Mouse (Mus musculus) G1E (cell line): ENCODE data around the gene Gm28048. TPM values are rescaled to one million over a fixed set of nuclear protein-coding genes. Genes with fewer than 3 reads are reported as not detected.

Experiments
- ATAC-seq: 2 replicates; pipeline ENCODE4 v1.8.0; 2016; ENCODE audit warnings: mild to moderate bottlenecking; ENCODE audit not compliant: insufficient number of reproducible peaks, poor library complexity, low FRiP score, severe bottlenecking; ENCODE audit errors: extremely low read depth
- DNase-seq: peaks from one replicate; pipeline ENCODE4 v3.0.0; 2012; ENCODE audit warnings: low spot score
- H3K27me3 ChIP-seq: 2 replicates; pipeline ENCODE4 v1.6.1; 2012; ENCODE audit warnings: mild to moderate bottlenecking, low read length, inconsistent platforms; ENCODE audit not compliant: insufficient read depth
- H3K36me3 ChIP-seq: replicated peaks from 2 replicates; pipeline ENCODE3; 2012; ENCODE audit warnings: mild to moderate bottlenecking, inconsistent platforms
- H3K4me1 ChIP-seq: 2 replicates; pipeline ENCODE4 v1.6.1; 2012; ENCODE audit warnings: low read depth, low read length, inconsistent platforms, mixed read lengths; ENCODE audit not compliant: insufficient read depth
- H3K4me3 ChIP-seq: 2 replicates; pipeline ENCODE4 v1.5.1; 2012; ENCODE audit warnings: low read depth, mild to moderate bottlenecking, inconsistent platforms, low read length, moderate library complexity, mixed read lengths
- H3K9me3 ChIP-seq: replicated peaks from 2 replicates; pipeline ENCODE4 v1.6.1; 2012; ENCODE audit warnings: inconsistent platforms
- CTCF ChIP-seq: IDR thresholded peaks from 2 replicates; pipeline ENCODE4 v1.5.1; 2012; ENCODE audit warnings: low read depth, low read length, inconsistent platforms, mixed read lengths
- GATA1 ChIP-seq: IDR thresholded peaks from 2 replicates; pipeline ENCODE4 v1.6.1; 2012; ENCODE audit warnings: borderline replicate concordance, low read length, inconsistent platforms, mixed read lengths
- GATA2 ChIP-seq: IDR thresholded peaks from 2 replicates; pipeline ENCODE4 v1.6.1; 2012; ENCODE audit warnings: low read depth, low read length, inconsistent platforms, borderline replicate concordance
- POLR2AphosphoS5 ChIP-seq: IDR thresholded peaks from 2 replicates; pipeline ENCODE4 v1.6.1; 2012; ENCODE audit warnings: low read depth, low read length, inconsistent platforms; ENCODE audit not compliant: insufficient replicate concordance
- TAL1 ChIP-seq: conservative IDR thresholded peaks from 2 replicates; pipeline ENCODE4 v1.6.1; 2012; ENCODE audit warnings: low read depth, low read length, inconsistent platforms, mixed read lengths
- polyA plus RNA-seq: library from polyadenylated mRNA; stranded (reverse); fragments of >175 nt; gene quantifications from 2 replicates; pipeline ENCODE4 v1.2.3, GENCODE M21; 2012
- total RNA-seq, 2 experiments: library from RNA; stranded (forward) in 1 of 2; stranded (reverse) in 1 of 2; fragments of 200-1000 nt in 1 of 2; fragments of >200 nt in 1 of 2; fragmentation: Nextera tagmentation in 1 of 2; gene quantifications; 2 replicates each; pipeline ENCODE4 v1.2.3; 2014 to 2017

Gm28048 gene
- total and polyA plus RNA-seq, 3 experiments = 30.9 to 37.9 TPM; not detected in 1

- Histone ChIP-seq H3K4me1 (peaks cover 4% of the 10 kb centered on the region), H3K9me3 (no peaks in the 10 kb centered on the region)
- no peak for ATAC-seq
Observed at GRCm38 (mm10) chr11:22892466-22892865, 89.4 kb downstream of the Gm28048 start.

GRCm38 (mm10) chr11:22891876-22892275 lies 90.0 kb downstream of the Gm28048 start:
- TF ChIP-seq CTCF (no peak), TAL1 (no peak), GATA2 (no peak), POLR2AphosphoS5 (no peak), GATA1 (no peak)
- H3K4me3 ChIP-seq = no peak overlapping the region

More at GRCm38 (mm10) chr11:22892466-22892865, 89.4 kb downstream of the Gm28048 start:
- H3K27me3 ChIP-seq = peaks cover 29% of the 10 kb centered on the region
- TF ChIP-seq TAL1 = no peak
- TF ChIP-seq GATA1 = no peak
- no peak for TF ChIP-seq GATA2
- TF ChIP-seq POLR2AphosphoS5 = no peak
- DNase-seq = no peak
- no peak overlapping the region for H3K4me3 ChIP-seq
- no peaks in the 10 kb centered on the region for H3K36me3 ChIP-seq

GRCm38 (mm10) chr11:22891242-22891641 lies 90.6 kb downstream of the Gm28048 start:
- TF ChIP-seq CTCF (no peak), TAL1 (no peak), GATA2 (no peak), GATA1 (no peak), POLR2AphosphoS5 (no peak)
- no peak for DNase-seq
- ATAC-seq = no peak

More at GRCm38 (mm10) chr11:22891876-22892275, 90.0 kb downstream of the Gm28048 start:
- no peaks in the 10 kb centered on the region for H3K36me3 ChIP-seq
- H3K27me3 ChIP-seq = peaks cover 32% of the 10 kb centered on the region
- H3K9me3 ChIP-seq = no peaks in the 10 kb centered on the region
- peaks cover 4% of the 10 kb centered on the region for H3K4me1 ChIP-seq
- DNase-seq (no peak), ATAC-seq (no peak)

GRCm38 (mm10) chr11:22889224-22889623 lies 92.7 kb downstream of the Gm28048 start:
- H3K4me1 ChIP-seq = peaks cover 9% of the 10 kb centered on the region
- no peak for ATAC-seq

More at GRCm38 (mm10) chr11:22891242-22891641, 90.6 kb downstream of the Gm28048 start:
- Histone ChIP-seq H3K4me1 (peaks cover 4% of the 10 kb centered on the region), H3K4me3 (no peak overlapping the region), H3K9me3 (no peaks in the 10 kb centered on the region), H3K36me3 (no peaks in the 10 kb centered on the region), H3K27me3 (peaks cover 34% of the 10 kb centered on the region)

GRCm38 (mm10) chr11:22886991-22887390 lies 94.9 kb downstream of the Gm28048 start:
- DNase-seq (no peak), ATAC-seq (no peak)
- Histone ChIP-seq H3K9me3 (no peaks in the 10 kb centered on the region), H3K4me3 (no peak overlapping the region), H3K27me3 (peaks cover 32% of the 10 kb centered on the region), H3K4me1 (peaks cover 9% of the 10 kb centered on the region), H3K36me3 (no peaks in the 10 kb centered on the region)
- TF ChIP-seq GATA2 (no peak), POLR2AphosphoS5 (no peak), CTCF (no peak), TAL1 (no peak), GATA1 (no peak)

More at GRCm38 (mm10) chr11:22889224-22889623, 92.7 kb downstream of the Gm28048 start:
- Histone ChIP-seq H3K27me3 (peaks cover 34% of the 10 kb centered on the region), H3K36me3 (no peaks in the 10 kb centered on the region), H3K9me3 (no peaks in the 10 kb centered on the region), H3K4me3 (no peak overlapping the region)
- no peak for DNase-seq
- TF ChIP-seq GATA2 (no peak), CTCF (no peak)

GRCm38 (mm10) chr11:22885350-22885749 lies 96.5 kb downstream of the Gm28048 start:
- H3K9me3 ChIP-seq = no peaks in the 10 kb centered on the region
- no peak overlapping the region for H3K4me3 ChIP-seq
- peaks cover 5% of the 10 kb centered on the region; the same call in 1 of the 2 replicates for H3K4me1 ChIP-seq
- no peaks in the 10 kb centered on the region for H3K36me3 ChIP-seq
- no peak for DNase-seq
- peaks cover 21% of the 10 kb centered on the region for H3K27me3 ChIP-seq
- ATAC-seq = no peak
- TF ChIP-seq POLR2AphosphoS5 (no peak), GATA1 (no peak), TAL1 (no peak), CTCF (no peak), GATA2 (no peak)
